Mouse (Mus musculus) erythroblast, embryonic 14.5 days (primary cell): ENCODE measurements around the gene Prr15l.

ENCODE experiments used
- GATA1 ChIP-seq: IDR thresholded peaks from 2 replicates; pipeline ENCODE4 v1.6.1; 2012; ENCODE audit warnings: low read length, inconsistent platforms, mixed read lengths
- TAL1 ChIP-seq: IDR thresholded peaks from 3 replicates; pipeline ENCODE4 v1.6.1; 2012; ENCODE audit warnings: low read length, inconsistent platforms, mixed read lengths

DNA sequence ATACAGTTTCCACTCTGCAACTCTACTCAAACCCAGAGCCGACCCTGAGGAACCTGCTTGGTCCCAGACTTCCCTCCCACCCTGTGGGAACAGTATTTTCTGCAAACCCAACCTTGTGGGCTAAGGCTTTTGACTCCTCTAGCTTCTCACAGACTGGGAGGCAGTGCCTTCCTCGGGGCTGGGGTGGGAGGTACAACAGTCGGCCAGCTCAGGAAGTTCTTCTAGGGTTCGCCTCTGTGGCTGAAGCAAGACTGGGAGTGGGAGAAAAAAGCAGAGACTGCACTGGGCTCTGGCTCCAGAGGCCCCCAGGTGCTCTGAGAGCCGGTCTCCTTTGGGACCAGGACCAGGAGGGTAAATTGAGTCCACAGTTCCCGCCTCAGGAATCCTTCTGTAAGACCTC, 25.0 kb downstream of the Prr15l start:
- TF ChIP-seq GATA1 (no peak), TAL1 (no peak)
